Mouse (Mus musculus): ENCODE results near the gene Ctc1. TPM values are rescaled to one million over a fixed set of nuclear protein-coding genes. Genes with fewer than 3 reads are reported as not detected.

The Ctc1 gene
- total RNA-seq, 2 experiments from 2014 or later = 12.5 to 14.3 TPM

GRCm38 (mm10) chr11:69080102-69080854 is 64.6 kb downstream of the Ctc1 start:
- DNase-seq = no peak
- intact Hi-C loops (cut with DNase I) = no loop called here

- intact Hi-C loops (cut with DNase I) = no loop called here
These were observed 65.1 kb downstream of the Ctc1 start for GRCm38 (mm10) chr11:69080855-69081222.

GRCm38 (mm10) chr11:69081613-69082012 is 65.9 kb downstream of the Ctc1 start:
- DNase-seq = no peak
- intact Hi-C loops (cut with DNase I) = no loop called here

More at GRCm38 (mm10) chr11:69080855-69081222, 65.1 kb downstream of the Ctc1 start:
- no peak for DNase-seq

- intact Hi-C loops (cut with DNase I) = no loop called here
- DNase-seq = no peak
These were observed 69.9 kb downstream of the Ctc1 start for GRCm38 (mm10) chr11:69085608-69086007.

Small RNA genes lying within 50 kb of the gene (microRNA-seq; reads per million reads assigned to microRNA genes)
- gene Mir3062 (ENCODE audit: borderline number of aligned reads in 2 of 2) = 0 to 0.67 reads per million in 2 experiments

Other genes with a start within 250 kb of the Ctc1 start
- 10 to 100 TPM; 60.9 to 71.3 TPM for gene Ndel1, start 144.1 kb upstream of the Ctc1 start, total RNA-seq (2021)
- gene Rnf222, start 127.4 kb upstream of the Ctc1 start, total RNA-seq (2021) = not detected
- 100 to 1,000 TPM; 655 to 678 TPM for gene Rpl26, start 114.3 kb upstream of the Ctc1 start, total RNA-seq (2021)
- gene Odf4, start 88.8 kb upstream of the Ctc1 start, total RNA-seq (2021) = not detected
- gene Arhgef15, start 58.4 kb upstream of the Ctc1 start, total RNA-seq (2021) = 10 to 100 TPM; 25.6 to 32.5 TPM
- 1 to 10 TPM; 5.0 to 5.8 TPM for gene Slc25a35, start 47.8 kb upstream of the Ctc1 start, total RNA-seq (2021)
- gene Rangrf, start 40.7 kb upstream of the Ctc1 start, total RNA-seq (2021) = 10 to 100 TPM; 78.9 to 97.0 TPM
- 1 to 10 TPM; 5.8 to 8.3 TPM for gene Pfas, start 7.5 kb upstream of the Ctc1 start, total RNA-seq (2021)
- 1 to 10 TPM in 1 of 2 experiments, under 1 TPM in 1; 0.72 to 1.2 TPM for gene Aurkb, start 29.7 kb downstream of the Ctc1 start, total RNA-seq (2021)
- gene Borcs6, start 43.8 kb downstream of the Ctc1 start, total RNA-seq (2021) = 10 to 100 TPM; 16.0 to 17.1 TPM
- 1 to 10 TPM; 4.2 to 6.1 TPM for gene Tmem107, start 54.9 kb downstream of the Ctc1 start, total RNA-seq (2021)
- gene Vamp2, start 72.6 kb downstream of the Ctc1 start, total RNA-seq (2021) = 10 to 100 TPM; 50.5 to 72.7 TPM
- 10 to 100 TPM; 34.2 to 82.1 TPM for gene Per1, start 79.3 kb downstream of the Ctc1 start, total RNA-seq (2021)
- not detected for gene Hes7, start 104.5 kb downstream of the Ctc1 start, total RNA-seq (2021)
- gene 9130213A22Rik, start 106.7 kb downstream of the Ctc1 start, total RNA-seq (2021) = under 1 TPM in 1 of 2 experiments, not detected in 1; 0.22 TPM
- gene Aloxe3, start 110.0 kb downstream of the Ctc1 start, total RNA-seq (2021) = not detected
- not detected for gene Alox12b, start 141.1 kb downstream of the Ctc1 start, total RNA-seq (2021)
- gene Alox8, start 181.9 kb downstream of the Ctc1 start, total RNA-seq (2021) = 1 to 10 TPM; 1.4 to 2.1 TPM
- 1 to 10 TPM; 1.5 to 1.7 TPM for gene Gucy2e, start 221.1 kb downstream of the Ctc1 start, total RNA-seq (2021)